Mouse (Mus musculus) kidney, embryonic 14.5 days (tissue): ENCODE measurements around the gene Dnah11. TPM values are rescaled to one million over a fixed set of nuclear protein-coding genes. Genes with fewer than 3 reads are reported as not detected.

ENCODE experiments used
- ATAC-seq: fragments of 200-750 bp; cut with Nextera tagmentation; 2 replicates; pipeline ENCODE4 v1.8.0; 2017; ENCODE audit warnings: moderate number of reproducible peaks, mild to moderate bottlenecking, moderate TSS enrichment, moderate library complexity; ENCODE audit not compliant: low FRiP score, low TSS enrichment
- H3K27ac ChIP-seq: fragments of 300-500 bp; sonication (generic); 2 replicates; pipeline ENCODE4 v1.5.1; 2014; ENCODE audit warnings: low read depth, mild to moderate bottlenecking, low read length, moderate library complexity, mixed read lengths
- H3K27me3 ChIP-seq: fragments of 300-500 bp; sonication (generic); 2 replicates; pipeline ENCODE4 v1.6.1; 2014; ENCODE audit warnings: mild to moderate bottlenecking, low read length; ENCODE audit not compliant: control insufficient read depth, insufficient read depth
- H3K36me3 ChIP-seq: fragments of 300-500 bp; sonication (generic); 2 replicates; pipeline ENCODE4 v1.6.1; 2014; ENCODE audit warnings: low read length, mixed read lengths; ENCODE audit not compliant: control insufficient read depth, insufficient read depth
- H3K4me1 ChIP-seq: fragments of 300-500 bp; sonication (generic); 2 replicates; pipeline ENCODE4 v1.6.1; 2014; ENCODE audit warnings: low read length, mixed read lengths; ENCODE audit not compliant: control insufficient read depth, insufficient read depth
- H3K4me2 ChIP-seq: fragments of 300-500 bp; sonication (generic); replicated peaks from 2 replicates; pipeline ENCODE4 v1.6.1; 2014; ENCODE audit warnings: low read depth, mild to moderate bottlenecking, low read length
- H3K4me3 ChIP-seq: fragments of 300-500 bp; sonication (generic); 2 replicates; pipeline ENCODE4 v1.5.1; 2014; ENCODE audit warnings: mild to moderate bottlenecking, low read length
- H3K9ac ChIP-seq: fragments of 300-500 bp; sonication (generic); 2 replicates; pipeline ENCODE4 v1.6.1; 2014; ENCODE audit warnings: low read depth, mild to moderate bottlenecking, low read length, moderate library complexity
- H3K9me3 ChIP-seq: fragments of 300-500 bp; sonication (generic); 2 replicates; pipeline ENCODE4 v1.6.1; 2016; ENCODE audit warnings: low read length; ENCODE audit not compliant: control insufficient read depth
- WGBS: fragments of 180-500 bp; shearing (Covaris S2); extraction: QIAGEN DNeasy Blood & Tissue Kit; methylation state at CpG from one replicate; pipeline ENCODE4 v1.1.7; 2014; 5-methylcytosine and 5-hydroxymethylcytosine counted together
- polyA plus RNA-seq: library from polyadenylated mRNA; unstranded; fragments of >200 nt; fragmentation: Nextera tagmentation; extraction: Ambion mirVana; gene quantifications from 2 replicates; pipeline ENCODE4 v1.2.1, GENCODE M21; 2014

Gene Dnah11
- polyA plus RNA-seq, 1 experiment from 2014 or later = 0.24 TPM

- Histone ChIP-seq H3K9me3 (no peaks in the 10 kb centered on the region), H3K9ac (no peak overlapping the region), H3K27me3 (peaks cover 9% of the 10 kb centered on the region), H3K4me2 (peak overlapping the region; percentile 31), H3K4me3 (no peak overlapping the region), H3K27ac (no peak overlapping the region), H3K36me3 (no peaks in the 10 kb centered on the region), H3K4me1 (peaks cover 6% of the 10 kb centered on the region; the same call in 1 of the 2 replicates)
- WGBS = 4% methylated on average over 11 of the region's 11 CpGs
- no peak for ATAC-seq
Observed at GRCm38 (mm10) chr12:117989018-117989828, 209.6 kb downstream of the Dnah11 start.

GRCm38 (mm10) chr12:117980315-117980714 lies 218.5 kb downstream of the Dnah11 start:
- H3K4me1 ChIP-seq = no peaks in the 10 kb centered on the region
- no peak overlapping the region for H3K4me2 ChIP-seq
- no peaks in the 10 kb centered on the region for H3K27me3 ChIP-seq
- H3K4me3 ChIP-seq = no peak overlapping the region
- no peak overlapping the region for H3K9ac ChIP-seq
- ATAC-seq = no peak
- no peaks in the 10 kb centered on the region for H3K9me3 ChIP-seq
- no peaks in the 10 kb centered on the region for H3K36me3 ChIP-seq
- 58% methylated on average over 3 of the region's 3 CpGs for WGBS
- no peak overlapping the region for H3K27ac ChIP-seq

GRCm38 (mm10) chr12:117973712-117974111 lies 225.1 kb downstream of the Dnah11 start:
- no peaks in the 10 kb centered on the region for H3K36me3 ChIP-seq
- no peaks in the 10 kb centered on the region for H3K27me3 ChIP-seq
- H3K4me2 ChIP-seq = no peak overlapping the region
- H3K9ac ChIP-seq = no peak overlapping the region
- H3K4me1 ChIP-seq = no peaks in the 10 kb centered on the region
- H3K4me3 ChIP-seq = no peak overlapping the region
- no peaks in the 10 kb centered on the region for H3K9me3 ChIP-seq
- no peak for ATAC-seq
- H3K27ac ChIP-seq = no peak overlapping the region

- Histone ChIP-seq H3K4me1 (no peaks in the 10 kb centered on the region), H3K27ac (no peak overlapping the region), H3K36me3 (no peaks in the 10 kb centered on the region), H3K9ac (no peak overlapping the region), H3K4me3 (no peak overlapping the region), H3K9me3 (no peaks in the 10 kb centered on the region), H3K4me2 (no peak overlapping the region), H3K27me3 (no peaks in the 10 kb centered on the region)
- ATAC-seq = no peak
- 52% methylated on average over 2 of the region's 2 CpGs for WGBS
Observed at GRCm38 (mm10) chr12:117962698-117963097, 236.1 kb downstream of the Dnah11 start.

GRCm38 (mm10) chr12:117959213-117959612 lies 239.6 kb downstream of the Dnah11 start:
- Histone ChIP-seq H3K27me3 (no peaks in the 10 kb centered on the region), H3K4me2 (no peak overlapping the region), H3K9me3 (no peaks in the 10 kb centered on the region), H3K27ac (no peak overlapping the region), H3K4me3 (no peak overlapping the region), H3K36me3 (no peaks in the 10 kb centered on the region), H3K4me1 (no peaks in the 10 kb centered on the region), H3K9ac (no peak overlapping the region)
- no peak for ATAC-seq

GRCm38 (mm10) chr12:117946823-117947704 lies 251.8 kb downstream of the Dnah11 start:
- Histone ChIP-seq H3K36me3 (no peaks in the 10 kb centered on the region), H3K4me2 (no peak overlapping the region), H3K4me3 (no peak overlapping the region), H3K27me3 (no peaks in the 10 kb centered on the region), H3K4me1 (no peaks in the 10 kb centered on the region), H3K9ac (no peak overlapping the region), H3K9me3 (no peaks in the 10 kb centered on the region), H3K27ac (no peak overlapping the region)
- ATAC-seq = no peak
- WGBS = 69% methylated on average over 5 of the region's 5 CpGs

GRCm38 (mm10) chr12:117941947-117942346 lies 256.9 kb downstream of the Dnah11 start:
- Histone ChIP-seq H3K4me3 (no peak overlapping the region), H3K27ac (no peak overlapping the region), H3K9ac (no peak overlapping the region), H3K4me1 (no peaks in the 10 kb centered on the region), H3K36me3 (no peaks in the 10 kb centered on the region), H3K27me3 (no peaks in the 10 kb centered on the region), H3K9me3 (no peaks in the 10 kb centered on the region), H3K4me2 (no peak overlapping the region)
- 47% methylated on average over 7 of the region's 7 CpGs for WGBS
- 0 out of 2 replicates have a peak, but pooled peaks have one; percentile 62 for ATAC-seq

GRCm38 (mm10) chr12:117938214-117938613 lies 260.6 kb downstream of the Dnah11 start:
- 37% methylated on average over 2 of the region's 2 CpGs for WGBS
- no peaks in the 10 kb centered on the region for H3K9me3 ChIP-seq
- ATAC-seq = no peak
- no peak overlapping the region for H3K9ac ChIP-seq
- no peak overlapping the region for H3K4me3 ChIP-seq
- H3K4me1 ChIP-seq = no peaks in the 10 kb centered on the region
- H3K36me3 ChIP-seq = no peaks in the 10 kb centered on the region
- H3K4me2 ChIP-seq = no peak overlapping the region
- H3K27ac ChIP-seq = no peak overlapping the region
- no peaks in the 10 kb centered on the region for H3K27me3 ChIP-seq

- H3K27me3 ChIP-seq = no peaks in the 10 kb centered on the region
- no peak for ATAC-seq
- no peaks in the 10 kb centered on the region for H3K36me3 ChIP-seq
- H3K4me2 ChIP-seq = no peak overlapping the region
- H3K4me1 ChIP-seq = no peaks in the 10 kb centered on the region
- H3K27ac ChIP-seq = no peak overlapping the region
- WGBS = 58% methylated on average over 1 of the region's 1 CpGs
- H3K9ac ChIP-seq = no peak overlapping the region
- no peaks in the 10 kb centered on the region for H3K9me3 ChIP-seq
- H3K4me3 ChIP-seq = no peak overlapping the region
Observed at GRCm38 (mm10) chr12:117932026-117932425, 266.8 kb downstream of the Dnah11 start.
